Mouse (Mus musculus) embryonic facial prominence, embryonic 13.5 days (tissue): ENCODE measurements around the gene Nfkb1. TPM values are rescaled to one million over a fixed set of nuclear protein-coding genes. Genes with fewer than 3 reads are reported as not detected.

ENCODE experiments used
- ATAC-seq: fragments of 200-750 bp; cut with Nextera tagmentation; 2 replicates; pipeline ENCODE4 v1.8.0; 2017; ENCODE audit warnings: low read depth; ENCODE audit not compliant: insufficient number of reproducible peaks, insufficient read depth, low FRiP score, low TSS enrichment
- H3K27ac ChIP-seq: fragments of 300-500 bp; sonication (generic); 2 replicates; pipeline ENCODE4 v1.5.1; 2015; ENCODE audit warnings: moderate library complexity, mild to moderate bottlenecking, inconsistent platforms
- H3K27me3 ChIP-seq: fragments of 300-500 bp; sonication (generic); 2 replicates; pipeline ENCODE4 v1.6.1; 2015; ENCODE audit warnings: mild to moderate bottlenecking, inconsistent platforms
- H3K36me3 ChIP-seq: fragments of 300-500 bp; sonication (generic); 2 replicates; pipeline ENCODE4 v1.6.1; 2015; ENCODE audit warnings: mild to moderate bottlenecking, inconsistent platforms
- H3K4me1 ChIP-seq: fragments of 300-500 bp; sonication (generic); 2 replicates; pipeline ENCODE4 v1.6.1; 2015; ENCODE audit warnings: inconsistent platforms
- H3K4me2 ChIP-seq: fragments of 300-500 bp; sonication (generic); 2 replicates; pipeline ENCODE4 v1.6.1; 2015; ENCODE audit warnings: moderate library complexity, mild to moderate bottlenecking, inconsistent platforms
- H3K4me3 ChIP-seq: fragments of 300-500 bp; sonication (generic); 2 replicates; pipeline ENCODE4 v1.5.1; 2015; ENCODE audit warnings: mild to moderate bottlenecking, inconsistent platforms
- H3K9ac ChIP-seq: fragments of 300-500 bp; sonication (generic); 2 replicates; pipeline ENCODE4 v1.6.1; 2015; ENCODE audit warnings: mild to moderate bottlenecking, inconsistent platforms
- H3K9me3 ChIP-seq: fragments of 300-500 bp; sonication (generic); 2 replicates; pipeline ENCODE4 v1.6.1; 2016; ENCODE audit warnings: inconsistent platforms
- WGBS: fragments of 180-500 bp; shearing (Covaris S2); methylation state at CpG from one replicate; pipeline ENCODE4 v1.1.7; 2015; ENCODE audit warnings: mixed read lengths; 5-methylcytosine and 5-hydroxymethylcytosine counted together
- polyA plus RNA-seq: library from polyadenylated mRNA; unstranded; fragments of >200 nt; fragmentation: Nextera tagmentation; extraction: Ambion mirVana; gene quantifications from 2 replicates; pipeline ENCODE4 v1.2.1, GENCODE M21; 2015

Gene Nfkb1
- polyA plus RNA-seq, 1 experiment from 2014 or later, result 20.4 TPM

DNA sequence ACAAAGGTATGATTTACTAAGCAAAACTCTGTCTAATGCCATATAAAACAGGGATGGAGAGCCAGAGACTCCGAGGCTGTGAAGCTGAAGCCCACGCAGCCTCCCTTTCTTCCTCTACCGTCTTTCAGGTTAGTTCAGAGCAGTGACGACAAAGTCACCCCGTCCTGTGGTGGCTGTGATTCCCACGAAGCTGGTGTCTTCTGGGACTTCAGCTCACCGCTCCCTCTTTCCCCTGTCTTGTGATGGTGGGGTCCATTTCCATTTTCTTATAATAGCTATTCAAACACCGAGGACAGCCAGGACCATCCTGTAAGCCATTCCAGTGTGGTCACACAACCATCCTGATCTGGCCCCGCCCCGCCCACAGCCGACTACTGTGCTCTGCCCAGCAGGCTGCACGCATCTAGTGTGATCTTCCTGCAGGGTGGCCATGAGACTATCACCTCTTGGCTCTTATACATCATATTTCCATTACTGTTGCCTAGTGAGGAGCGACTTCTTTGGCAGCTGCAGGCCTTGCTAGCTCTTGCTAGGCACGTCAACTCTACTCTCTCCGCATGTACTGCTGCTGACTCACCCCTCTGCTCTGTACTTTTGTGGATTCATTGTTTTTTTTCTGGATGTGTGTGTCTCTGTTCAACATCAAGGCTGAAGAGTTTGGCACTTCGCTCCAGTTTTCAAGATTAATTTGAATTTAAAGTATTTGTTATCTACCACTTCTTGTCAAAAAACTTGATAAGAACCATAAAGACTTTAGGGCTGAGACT lies 50.3 kb downstream of the Nfkb1 start:
- Histone ChIP-seq H3K36me3 (peaks cover 48% of the 10 kb centered on the region), H3K4me3 (no peak overlapping the region), H3K9ac (no peak overlapping the region), H3K27ac (no peak overlapping the region), H3K9me3 (no peaks in the 10 kb centered on the region), H3K27me3 (no peaks in the 10 kb centered on the region), H3K4me2 (no peak overlapping the region), H3K4me1 (no peaks in the 10 kb centered on the region)
- 93% methylated on average over 16 of the region's 16 CpGs for WGBS
- ATAC-seq, result no peak

DNA sequence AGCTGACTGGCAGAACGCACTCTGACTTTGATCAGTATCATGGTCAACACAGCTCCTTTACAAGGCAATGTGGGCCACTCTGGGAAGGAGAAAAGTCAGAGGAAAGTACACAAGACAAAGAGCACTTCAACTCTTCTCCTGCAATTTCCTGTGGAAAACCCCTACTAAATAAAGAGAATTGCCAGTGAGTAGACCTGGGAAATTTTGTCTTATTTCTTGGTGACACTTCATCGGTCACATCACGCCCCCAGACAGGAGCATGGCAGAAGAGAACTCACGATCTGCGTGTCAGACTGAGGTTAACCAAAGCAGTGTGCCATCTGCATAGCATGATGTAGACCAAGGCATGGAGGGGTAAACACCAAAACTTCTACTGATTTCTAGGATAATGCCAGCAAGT lies 51.1 kb downstream of the Nfkb1 start:
- Histone ChIP-seq H3K9ac (no peak overlapping the region), H3K4me3 (no peak overlapping the region), H3K4me2 (no peak overlapping the region), H3K27me3 (no peaks in the 10 kb centered on the region), H3K4me1 (no peaks in the 10 kb centered on the region), H3K9me3 (no peaks in the 10 kb centered on the region), H3K36me3 (peaks cover 43% of the 10 kb centered on the region), H3K27ac (no peak overlapping the region)
- no peak for ATAC-seq
- 96% methylated on average over 5 of the region's 5 CpGs for WGBS

DNA sequence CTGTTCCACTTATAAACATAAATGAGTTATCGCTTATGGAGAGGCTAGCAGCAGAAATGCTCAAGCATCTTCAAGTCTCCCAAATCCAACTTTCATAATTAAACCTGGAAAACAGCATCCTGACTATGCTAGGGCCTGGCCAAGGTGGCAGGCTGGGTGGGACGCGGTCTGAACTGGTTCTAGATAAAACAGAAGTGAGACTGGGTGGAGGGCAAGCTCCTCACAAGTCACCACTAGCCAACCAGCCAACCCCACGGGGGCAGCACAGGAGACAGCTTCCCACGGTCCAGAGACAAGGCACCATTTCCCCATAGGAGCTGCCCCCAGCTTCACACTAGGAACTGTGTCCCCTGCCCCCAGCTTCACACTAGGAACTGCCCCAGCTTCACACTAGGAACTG lies 53.8 kb downstream of the Nfkb1 start:
- Histone ChIP-seq H3K27ac (no peak overlapping the region), H3K4me3 (no peak overlapping the region), H3K27me3 (no peaks in the 10 kb centered on the region), H3K9ac (no peak overlapping the region), H3K4me1 (no peaks in the 10 kb centered on the region), H3K9me3 (no peaks in the 10 kb centered on the region), H3K36me3 (peaks cover 31% of the 10 kb centered on the region), H3K4me2 (no peak overlapping the region)
- no peak for ATAC-seq
- 85% methylated on average over 5 of the region's 5 CpGs for WGBS

DNA sequence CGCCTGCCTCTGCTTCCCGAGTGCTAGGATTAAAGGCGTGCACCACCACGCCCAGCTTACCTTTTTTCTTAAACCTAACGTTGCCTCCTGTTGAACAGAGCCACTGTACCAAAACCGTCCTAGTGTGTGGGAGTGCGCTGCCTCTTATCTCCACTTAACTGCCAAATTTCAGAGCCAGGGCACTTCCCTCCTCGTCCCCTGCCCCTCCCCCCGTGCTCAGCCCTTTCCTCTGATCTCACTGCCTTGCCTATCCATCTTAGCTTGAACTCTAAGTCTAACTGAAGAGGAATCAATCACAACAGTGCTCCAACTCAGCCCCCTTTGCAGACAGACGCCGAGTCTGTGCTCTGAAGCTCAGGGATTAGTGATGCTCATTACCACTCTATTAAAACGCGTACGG lies 54.9 kb downstream of the Nfkb1 start:
- H3K27me3 ChIP-seq, result no peaks in the 10 kb centered on the region
- no peak overlapping the region for H3K4me2 ChIP-seq
- H3K9ac ChIP-seq, result no peak overlapping the region
- H3K36me3 ChIP-seq, result peaks cover 26% of the 10 kb centered on the region
- no peaks in the 10 kb centered on the region for H3K4me1 ChIP-seq
- no peak overlapping the region for H3K27ac ChIP-seq
- WGBS, result 52% methylated on average over 14 of the region's 14 CpGs
- H3K9me3 ChIP-seq, result no peaks in the 10 kb centered on the region
- no peak overlapping the region for H3K4me3 ChIP-seq
- ATAC-seq, result no peak

DNA sequence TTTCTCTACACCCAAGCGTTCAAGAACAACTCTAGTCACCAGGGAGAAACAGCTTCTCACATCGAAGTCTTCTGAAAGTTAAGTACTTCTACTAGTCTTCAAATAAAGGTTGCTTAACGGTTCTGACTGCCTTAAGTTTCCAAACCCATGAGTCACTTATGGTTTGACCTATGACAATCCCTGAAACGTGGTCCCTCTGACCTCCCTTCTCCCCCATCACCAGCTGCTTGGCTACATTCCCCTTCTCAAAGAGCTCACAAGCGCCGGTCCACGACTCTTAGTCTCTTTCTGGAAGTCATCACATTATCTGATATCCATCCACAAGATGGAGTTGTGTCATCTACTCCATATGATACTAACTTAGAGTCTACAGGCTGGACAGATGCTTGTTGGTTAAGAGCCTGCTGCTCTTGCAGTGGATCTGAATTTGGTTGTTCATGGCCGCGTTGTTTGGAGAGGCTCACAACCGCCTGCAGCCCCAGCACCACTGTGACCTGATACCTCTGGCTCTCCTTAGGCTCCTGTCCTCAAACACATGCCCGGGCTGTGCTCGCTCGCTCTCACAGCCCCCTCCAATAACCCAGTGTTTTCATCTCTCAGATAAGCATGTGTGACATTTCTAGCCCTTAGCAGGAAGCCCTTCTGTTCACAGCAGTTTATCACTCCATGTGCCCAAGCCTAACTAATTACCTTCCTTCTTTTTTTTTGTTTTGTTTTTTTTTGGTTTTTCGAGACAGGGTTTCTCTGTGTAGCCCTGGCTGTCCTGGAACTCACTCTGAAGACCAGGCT lies 55.5 kb downstream of the Nfkb1 start:
- no peak overlapping the region for H3K4me2 ChIP-seq
- peaks cover 22% of the 10 kb centered on the region for H3K36me3 ChIP-seq
- H3K9ac ChIP-seq, result no peak overlapping the region
- no peak overlapping the region for H3K4me3 ChIP-seq
- no peaks in the 10 kb centered on the region for H3K9me3 ChIP-seq
- no peak for ATAC-seq
- no peak overlapping the region for H3K27ac ChIP-seq
- no peaks in the 10 kb centered on the region for H3K27me3 ChIP-seq
- 86% methylated on average over 14 of the region's 14 CpGs for WGBS
- no peaks in the 10 kb centered on the region for H3K4me1 ChIP-seq

DNA sequence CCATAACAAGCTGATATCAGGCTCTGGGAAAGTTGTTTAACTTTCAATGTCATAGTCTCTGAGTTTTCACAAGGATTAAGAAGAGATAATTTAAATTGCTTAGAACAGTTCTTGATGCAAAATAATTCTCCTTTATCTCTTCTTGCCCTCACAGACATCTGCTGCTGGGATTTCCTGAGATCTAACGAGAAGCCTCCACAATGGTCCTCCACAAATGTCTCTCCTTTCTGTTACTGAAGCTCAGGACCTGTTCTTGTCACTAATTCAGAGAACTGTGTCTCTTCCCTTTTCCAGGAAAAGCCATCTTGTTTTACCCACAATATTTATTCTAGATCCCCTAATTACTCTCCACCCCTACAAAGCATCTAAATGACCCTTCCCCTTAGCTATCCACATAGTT lies 56.3 kb downstream of the Nfkb1 start:
- H3K9ac ChIP-seq, result no peak overlapping the region
- H3K27me3 ChIP-seq, result no peaks in the 10 kb centered on the region
- peaks cover 17% of the 10 kb centered on the region for H3K36me3 ChIP-seq
- no peaks in the 10 kb centered on the region for H3K9me3 ChIP-seq
- 90% methylated on average over 1 of the region's 1 CpGs for WGBS
- ATAC-seq, result no peak
- H3K4me2 ChIP-seq, result no peak overlapping the region
- H3K27ac ChIP-seq, result no peak overlapping the region
- no peaks in the 10 kb centered on the region for H3K4me1 ChIP-seq
- H3K4me3 ChIP-seq, result no peak overlapping the region

DNA sequence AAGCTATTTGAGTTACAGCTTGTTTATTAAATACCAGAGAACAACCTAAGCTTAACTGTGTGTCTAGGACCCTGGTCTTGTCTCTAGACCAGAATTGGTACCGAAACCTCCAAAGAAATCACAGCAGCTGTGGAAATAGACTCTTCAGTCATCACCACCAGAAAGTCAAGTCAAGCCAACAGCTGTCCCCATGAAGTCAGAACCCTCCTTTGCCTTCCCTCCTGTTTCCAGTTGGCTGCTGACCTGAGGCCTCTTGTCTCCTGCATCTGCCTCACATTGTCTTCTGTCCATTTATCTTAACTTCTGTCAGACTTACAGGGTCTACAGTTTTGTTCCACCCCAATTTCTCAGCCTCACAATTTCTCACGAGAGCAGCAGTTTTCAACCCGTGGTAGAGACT lies 57.1 kb downstream of the Nfkb1 start:
- ATAC-seq, result no peak
- no peak overlapping the region for H3K27ac ChIP-seq
- 89% methylated on average over 3 of the region's 3 CpGs for WGBS

DNA sequence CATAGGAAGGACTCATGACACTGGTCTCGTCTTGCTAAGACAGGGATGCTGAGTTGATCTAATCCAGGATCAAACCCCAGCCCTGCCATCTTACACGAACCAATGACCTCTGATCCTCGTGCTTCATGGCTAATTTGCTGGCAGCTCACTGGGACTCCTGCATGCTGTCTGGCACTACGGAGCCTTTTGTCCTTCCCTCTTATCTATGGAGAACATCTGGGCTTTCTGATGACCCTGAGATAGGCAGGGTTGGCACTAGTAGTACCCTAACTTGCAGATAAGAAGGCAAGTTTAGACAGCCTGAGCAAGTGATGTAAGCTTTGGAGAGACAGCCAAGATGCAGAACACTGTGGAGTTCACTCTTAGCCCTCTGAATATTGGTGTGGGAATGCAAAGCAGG lies 59.5 kb downstream of the Nfkb1 start:
- no peak for ATAC-seq
- WGBS, result 26% methylated on average over 4 of the region's 4 CpGs

More for the DNA sequence above, 57.1 kb downstream of the Nfkb1 start:
- Histone ChIP-seq H3K9ac (no peak overlapping the region), H3K36me3 (peaks cover 10% of the 10 kb centered on the region; the same call in 1 of the 2 replicates), H3K4me2 (no peak overlapping the region), H3K27me3 (no peaks in the 10 kb centered on the region), H3K4me3 (no peak overlapping the region), H3K9me3 (no peaks in the 10 kb centered on the region), H3K4me1 (no peaks in the 10 kb centered on the region)

DNA sequence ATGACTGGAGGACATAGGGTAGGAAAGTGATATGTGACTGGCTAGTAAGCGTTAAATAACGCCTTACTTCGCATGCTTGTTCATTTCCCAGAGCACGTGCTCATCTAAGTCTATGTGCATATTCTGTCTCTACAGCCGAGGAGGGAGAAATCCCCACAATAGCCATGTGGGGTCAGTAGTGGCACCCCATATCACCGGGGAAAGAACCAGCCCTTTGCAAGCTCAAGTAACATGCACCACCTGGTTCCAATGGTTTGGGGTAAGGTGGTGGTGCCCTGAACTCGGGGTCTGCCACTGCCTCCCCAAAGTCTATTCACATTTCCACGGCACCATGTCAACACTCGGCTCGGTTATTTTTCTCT lies 60.3 kb downstream of the Nfkb1 start:
- ATAC-seq, result no peak
- Histone ChIP-seq H3K9me3 (no peaks in the 10 kb centered on the region), H3K9ac (no peak overlapping the region), H3K4me3 (no peak overlapping the region), H3K27me3 (no peaks in the 10 kb centered on the region), H3K27ac (no peak overlapping the region), H3K4me2 (no peak overlapping the region), H3K4me1 (no peaks in the 10 kb centered on the region), H3K36me3 (peaks cover 37% of the 10 kb centered on the region)
- WGBS, result 64% methylated on average over 10 of the region's 10 CpGs

More for the DNA sequence above, 59.5 kb downstream of the Nfkb1 start:
- Histone ChIP-seq H3K9ac (no peak overlapping the region), H3K27ac (no peak overlapping the region), H3K27me3 (no peaks in the 10 kb centered on the region), H3K4me1 (no peaks in the 10 kb centered on the region), H3K4me3 (no peak overlapping the region), H3K36me3 (peaks cover 31% of the 10 kb centered on the region), H3K4me2 (no peak overlapping the region), H3K9me3 (no peaks in the 10 kb centered on the region)

DNA sequence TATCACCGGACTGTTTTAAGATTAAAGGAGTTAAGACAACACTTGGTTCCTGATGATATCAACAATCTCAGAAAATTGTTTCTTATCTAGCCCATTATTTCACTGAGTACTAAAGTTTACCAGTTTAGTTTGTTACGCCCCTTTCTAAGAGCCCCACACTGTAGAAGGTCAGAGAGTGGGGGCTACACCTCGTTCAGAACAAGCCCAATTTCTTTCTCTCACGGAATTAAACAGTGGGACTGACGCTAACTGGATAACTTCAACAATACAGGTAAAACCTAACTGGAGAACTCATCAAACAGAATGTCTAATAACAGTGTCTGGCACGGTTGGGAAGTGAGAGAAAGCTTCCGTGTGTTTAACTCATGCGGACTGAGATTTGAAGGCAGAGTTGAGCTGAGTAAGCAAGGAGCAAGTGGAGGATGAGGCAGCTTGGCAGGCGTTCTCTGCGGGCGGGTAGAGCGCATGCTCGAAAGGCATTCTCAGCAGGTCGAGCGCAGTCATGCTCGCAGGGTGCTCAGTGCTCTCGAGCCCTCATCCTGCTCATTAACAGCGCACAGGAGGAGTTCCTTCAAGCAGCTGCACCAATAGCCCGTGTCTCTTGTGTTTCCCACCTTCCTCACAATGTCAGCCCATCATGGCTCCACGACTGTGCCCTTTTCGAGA lies 60.8 kb downstream of the Nfkb1 start:
- no peaks in the 10 kb centered on the region for H3K4me1 ChIP-seq
- H3K27ac ChIP-seq, result no peak overlapping the region
- no peak overlapping the region for H3K4me2 ChIP-seq
- H3K4me3 ChIP-seq, result no peak overlapping the region
- no peak overlapping the region; the same call in 1 of the 2 replicates for H3K9ac ChIP-seq
- WGBS, result 78% methylated on average over 21 of the region's 21 CpGs
- no peaks in the 10 kb centered on the region for H3K9me3 ChIP-seq
- no peaks in the 10 kb centered on the region for H3K27me3 ChIP-seq
- no peak for ATAC-seq
- H3K36me3 ChIP-seq, result peaks cover 40% of the 10 kb centered on the region

DNA sequence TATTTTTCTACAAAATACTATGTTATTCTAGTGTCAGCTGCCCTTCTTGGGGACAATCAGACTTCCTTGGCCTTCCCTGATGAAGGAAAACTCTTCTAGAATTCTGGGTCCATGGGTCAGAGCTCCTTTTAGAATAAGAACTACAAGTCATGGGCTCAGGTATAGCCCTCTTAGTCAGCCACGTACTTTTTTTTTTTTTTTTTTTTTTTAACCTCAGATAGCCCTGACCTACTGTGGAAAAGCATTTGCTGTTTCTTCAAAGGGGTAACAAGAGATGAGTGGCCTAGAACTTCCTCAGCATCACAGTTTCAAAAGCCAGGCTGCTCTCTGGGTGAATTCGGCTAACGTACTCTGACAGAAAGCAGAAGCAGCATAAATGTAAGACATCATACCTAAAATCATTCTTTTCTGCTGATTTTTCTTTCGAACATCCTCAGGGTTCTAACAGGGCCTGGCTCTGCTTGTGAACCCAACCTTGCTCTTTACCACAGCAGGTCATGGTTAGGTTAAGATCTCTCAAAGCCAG lies 61.5 kb downstream of the Nfkb1 start:
- H3K27ac ChIP-seq, result no peak overlapping the region
- no peak overlapping the region for H3K9ac ChIP-seq
- ATAC-seq, result no peak
- WGBS, result 85% methylated on average over 4 of the region's 4 CpGs
- no peak overlapping the region for H3K4me3 ChIP-seq
- H3K27me3 ChIP-seq, result no peaks in the 10 kb centered on the region
- H3K4me1 ChIP-seq, result no peaks in the 10 kb centered on the region
- no peaks in the 10 kb centered on the region for H3K9me3 ChIP-seq
- peaks cover 45% of the 10 kb centered on the region for H3K36me3 ChIP-seq
- H3K4me2 ChIP-seq, result no peak overlapping the region
